Mouse (Mus musculus) G1E (cell line): ENCODE results near the gene Pts.

ENCODE experiments used
- CTCF ChIP-seq: IDR thresholded peaks from 2 replicates; pipeline ENCODE4 v1.5.1; 2012; ENCODE audit warnings: low read depth, low read length, inconsistent platforms, mixed read lengths
- GATA1 ChIP-seq: IDR thresholded peaks from 2 replicates; pipeline ENCODE4 v1.6.1; 2012; ENCODE audit warnings: borderline replicate concordance, low read length, inconsistent platforms, mixed read lengths
- GATA2 ChIP-seq: IDR thresholded peaks from 2 replicates; pipeline ENCODE4 v1.6.1; 2012; ENCODE audit warnings: low read depth, low read length, inconsistent platforms, borderline replicate concordance
- TAL1 ChIP-seq: conservative IDR thresholded peaks from 2 replicates; pipeline ENCODE4 v1.6.1; 2012; ENCODE audit warnings: low read depth, low read length, inconsistent platforms, mixed read lengths

DNA sequence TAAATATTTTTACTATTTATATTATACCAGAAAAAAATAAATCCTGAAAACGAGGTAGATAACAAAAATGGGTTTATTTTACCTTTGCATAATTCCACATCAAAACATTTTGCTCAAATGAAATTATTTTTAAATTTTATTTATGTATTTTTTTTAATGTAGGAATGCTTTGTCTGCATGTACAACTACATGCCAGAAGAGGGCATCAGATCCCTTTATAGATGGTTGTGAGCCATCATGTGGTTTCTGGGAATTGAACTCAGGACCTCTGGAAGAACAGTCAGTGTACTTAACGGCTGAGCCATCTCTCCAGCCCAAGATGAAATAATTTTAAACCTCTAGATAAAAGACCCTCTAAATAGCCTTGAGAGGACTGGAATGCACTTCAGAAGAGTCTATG is 7.0 kb downstream of the Pts start:
- no peak for TF ChIP-seq CTCF
- no peak for TF ChIP-seq TAL1
- TF ChIP-seq GATA2: no peak
- TF ChIP-seq GATA1: no peak
